ENCODE assay signal across 8 mouse cellular contexts in genomic region chr7:45522194-45522752, GRCm38 (mm10). TPM values are rescaled to one million over a fixed set of nuclear protein-coding genes. Genes with fewer than 3 reads are reported as not detected.
DNase-seq lines count a peak whose midpoint lies in the region; ATAC-seq and TF ChIP-seq lines count a peak whose summit lies in the region.

No protein-coding gene starts in this region.

- 52% methylated on average over 16 of the region's 16 CpGs for WGBS in cerebellum, adult 2 months
- WGBS in limb, embryonic 14.5 days, result 56% methylated on average over 16 of the region's 16 CpGs
- 57% methylated on average over 16 of the region's 16 CpGs for WGBS in stomach, embryonic 14.5 days

- no peak for DNase-seq in cerebellum, adult 2 months
- no peak for DNase-seq in cerebellum, adult 9-11 months
- DNase-seq in limb, embryonic 14.5 days (ENCODE audit: low spot score), result no peak
- no peak for DNase-seq in spleen, adult 12 weeks (ENCODE audit: low spot score)
- no peak for DNase-seq in layer of hippocampus, adult 11-12 months (ENCODE audit: low spot score)

- ATAC-seq in megakaryocyte, adult 5-6 weeks (ENCODE audit: poor library complexity, severe bottlenecking), result no peak
- ATAC-seq in limb, embryonic 14.5 days (ENCODE audit: low FRiP score, low read depth), result no peak
- ATAC-seq in stomach, embryonic 14.5 days (ENCODE audit: insufficient number of reproducible peaks, insufficient read depth, low FRiP score, low read depth), result no peak

- peaks cover 33% of the 10 kb centered on the region for H3K36me3 ChIP-seq in megakaryocyte, embryonic 14.5 days (replicated peaks; ENCODE audit: low read length)
- peaks cover 15% of the 10 kb centered on the region for H3K36me3 ChIP-seq in limb, embryonic 14.5 days (ENCODE audit: control insufficient read depth, insufficient read depth, low read length)
- H3K36me3 ChIP-seq in stomach, embryonic 14.5 days (ENCODE audit: control insufficient read depth, insufficient read depth, low read length), result peaks cover 5% of the 10 kb centered on the region; the same call in 1 of the 2 replicates

- H3K4me3 ChIP-seq in cerebellum, adult 2 months (replicated peaks; ENCODE audit: insufficient read depth, low read depth, low read length), result peak overlapping the region; percentile 84
- H3K4me3 ChIP-seq in megakaryocyte, embryonic 14.5 days (replicated peaks), result peak overlapping the region; percentile 92
- H3K4me3 ChIP-seq in limb, embryonic 14.5 days (replicated peaks; ENCODE audit: low read length), result peak overlapping the region; percentile 39
- H3K4me3 ChIP-seq in stomach, embryonic 14.5 days (ENCODE audit: low read depth, low read length), result peak overlapping the region; percentile 49

- TF ChIP-seq POLR2A in cerebellum, adult 2 months (IDR thresholded peaks at IDR 0.05; ENCODE audit: borderline replicate concordance, insufficient read depth, low read length), result no peak
- no peak for TF ChIP-seq POLR2A in limb, embryonic 14.5 days (IDR thresholded peaks at IDR 0.05; ENCODE audit: borderline replicate concordance, extremely low read depth, insufficient read depth, insufficient read length)

- 0 out of 2 replicates have a peak overlapping the region, but pooled peaks have one; percentile 50 for H3K9ac ChIP-seq in limb, embryonic 14.5 days (ENCODE audit: low read depth, low read length, severe bottlenecking)
- H3K9ac ChIP-seq in stomach, embryonic 14.5 days (replicated peaks; ENCODE audit: low read depth, low read length), result 0 out of 2 replicates have a peak overlapping the region, but pooled peaks have one; percentile 46

- H3K4me1 ChIP-seq in cerebellum, adult 2 months (ENCODE audit: control insufficient read depth, insufficient read depth, low read length), result peaks cover 13% of the 10 kb centered on the region
- peaks cover 63% of the 10 kb centered on the region for H3K4me1 ChIP-seq in megakaryocyte, embryonic 14.5 days
- H3K4me1 ChIP-seq in limb, embryonic 14.5 days (ENCODE audit: control insufficient read depth, insufficient read depth, low read length), result peaks cover 16% of the 10 kb centered on the region
- peaks cover 21% of the 10 kb centered on the region; the same call in 1 of the 2 replicates for H3K4me1 ChIP-seq in stomach, embryonic 14.5 days (ENCODE audit: control insufficient read depth, insufficient read depth, low read length)

- no peaks in the 10 kb centered on the region for H3K9me3 ChIP-seq in megakaryocyte, embryonic 14.5 days
- H3K9me3 ChIP-seq in limb, embryonic 14.5 days (ENCODE audit: control insufficient read depth, low read length), result no peaks in the 10 kb centered on the region
- no peaks in the 10 kb centered on the region for H3K9me3 ChIP-seq in stomach, embryonic 14.5 days (ENCODE audit: control insufficient read depth, low read depth, low read length)

- H3K27me3 ChIP-seq in cerebellum, adult 2 months (ENCODE audit: control insufficient read depth, insufficient read depth, low read length), result no peaks in the 10 kb centered on the region
- H3K27me3 ChIP-seq in megakaryocyte, embryonic 14.5 days (replicated peaks), result no peaks in the 10 kb centered on the region
- no peaks in the 10 kb centered on the region for H3K27me3 ChIP-seq in limb, embryonic 14.5 days (ENCODE audit: control insufficient read depth, insufficient read depth, low read length)
- no peaks in the 10 kb centered on the region for H3K27me3 ChIP-seq in stomach, embryonic 14.5 days (ENCODE audit: control insufficient read depth, insufficient read depth, low read length)

- H3K27ac ChIP-seq in cerebellum, adult 2 months (ENCODE audit: insufficient read depth, low read length), result no peak overlapping the region
- H3K27ac ChIP-seq in limb, embryonic 14.5 days (replicated peaks; ENCODE audit: low read depth, low read length), result no peak overlapping the region
- H3K27ac ChIP-seq in stomach, embryonic 14.5 days (ENCODE audit: low read length), result no peak overlapping the region; the same call in 1 of the 2 replicates

- TF ChIP-seq CTCF in cerebellum, adult 2 months (IDR thresholded peaks at IDR 0.05; ENCODE audit: borderline replicate concordance, insufficient read depth, low read depth, low read length), result no peak

- peak overlapping the region; percentile 50 for H3K4me2 ChIP-seq in limb, embryonic 14.5 days (replicated peaks; ENCODE audit: low read depth, low read length, severe bottlenecking)
- H3K4me2 ChIP-seq in stomach, embryonic 14.5 days (replicated peaks; ENCODE audit: low read depth, low read length), result peak overlapping the region; percentile 46

RNA-seq across cellular contexts. Expression of gene Ppp1r15a, which starts 3.8 kb away (rescaled TPM):
- polyA plus RNA-seq in cerebellum, adult 2 months (2012; rRNA removed), result 26.7 and 28.5 TPM in 2 replicates
- polyA plus RNA-seq in megakaryocyte, embryonic 14.5 days (2012; ENCODE audit: insufficient read depth, low replicate concordance), result 361 and 818 TPM in 2 replicates
- 29.2 and 39.1 TPM in 2 replicates for total RNA-seq in megakaryocyte, adult 5-6 weeks (2015)
- 50.0 and 64.7 TPM in 2 replicates for total RNA-seq in megakaryocyte, adult 5-6 weeks (2017)
- polyA plus RNA-seq in limb, embryonic 14.5 days (2012; rRNA removed), result 27.5 and 29.8 TPM in 2 replicates
- 21.2 and 22.1 TPM in 2 replicates for polyA plus RNA-seq in limb, embryonic 14.5 days (2014; fragmentation: Nextera tagmentation; extraction: Ambion mirVana)
- 12.7 and 18.3 TPM in 2 replicates for polyA plus RNA-seq in stomach, embryonic 14.5 days (2014; fragmentation: Nextera tagmentation; extraction: Ambion mirVana)

RNA-seq across cellular contexts. Expression of gene Plekha4, which starts 3.9 kb away (rescaled TPM):
- 1.2 and 1.3 TPM in 2 replicates for polyA plus RNA-seq in cerebellum, adult 2 months (2012; rRNA removed)
- polyA plus RNA-seq in megakaryocyte, embryonic 14.5 days (2012; ENCODE audit: insufficient read depth, low replicate concordance), result 2.9 and 16.4 TPM in 2 replicates
- total RNA-seq in megakaryocyte, adult 5-6 weeks (2015), result not detected in 2 replicates
- 0.24 TPM in 1 of 2 replicates, not detected in the other for total RNA-seq in megakaryocyte, adult 5-6 weeks (2017)
- 13.1 and 17.2 TPM in 2 replicates for polyA plus RNA-seq in limb, embryonic 14.5 days (2012; rRNA removed)
- 4.3 and 4.6 TPM in 2 replicates for polyA plus RNA-seq in limb, embryonic 14.5 days (2014; fragmentation: Nextera tagmentation; extraction: Ambion mirVana)
- polyA plus RNA-seq in stomach, embryonic 14.5 days (2014; fragmentation: Nextera tagmentation; extraction: Ambion mirVana), result 1.5 and 2.6 TPM in 2 replicates

RNA-seq across cellular contexts. Expression of gene Nucb1, which starts 12.1 kb away (rescaled TPM):
- 136 and 150 TPM in 2 replicates for polyA plus RNA-seq in cerebellum, adult 2 months (2012; rRNA removed)
- 504 and 892 TPM in 2 replicates for polyA plus RNA-seq in megakaryocyte, embryonic 14.5 days (2012; ENCODE audit: insufficient read depth, low replicate concordance)
- 54.9 and 59.1 TPM in 2 replicates for total RNA-seq in megakaryocyte, adult 5-6 weeks (2015)
- total RNA-seq in megakaryocyte, adult 5-6 weeks (2017), result 178 and 199 TPM in 2 replicates
- polyA plus RNA-seq in limb, embryonic 14.5 days (2012; rRNA removed), result 293 and 299 TPM in 2 replicates
- polyA plus RNA-seq in limb, embryonic 14.5 days (2014; fragmentation: Nextera tagmentation; extraction: Ambion mirVana), result 239 and 254 TPM in 2 replicates
- polyA plus RNA-seq in stomach, embryonic 14.5 days (2014; fragmentation: Nextera tagmentation; extraction: Ambion mirVana), result 199 TPM in 2 replicates

RNA-seq across cellular contexts. Expression of gene Hsd17b14, which starts 32.4 kb away (rescaled TPM):
- polyA plus RNA-seq in cerebellum, adult 2 months (2012; rRNA removed), result 1.3 and 1.9 TPM in 2 replicates
- 4.9 and 6.8 TPM in 2 replicates for polyA plus RNA-seq in megakaryocyte, embryonic 14.5 days (2012; ENCODE audit: insufficient read depth, low replicate concordance)
- total RNA-seq in megakaryocyte, adult 5-6 weeks (2015), result 0.25 TPM in 1 of 2 replicates, not detected in the other
- not detected in 2 replicates for total RNA-seq in megakaryocyte, adult 5-6 weeks (2017)
- polyA plus RNA-seq in limb, embryonic 14.5 days (2012; rRNA removed), result 1.1 and 1.2 TPM in 2 replicates
- polyA plus RNA-seq in limb, embryonic 14.5 days (2014; fragmentation: Nextera tagmentation; extraction: Ambion mirVana), result 0.44 and 0.92 TPM in 2 replicates
- polyA plus RNA-seq in stomach, embryonic 14.5 days (2014; fragmentation: Nextera tagmentation; extraction: Ambion mirVana), result 1.8 and 1.9 TPM in 2 replicates

RNA-seq across cellular contexts. Expression of gene Dhdh, which starts 33.7 kb away (rescaled TPM):
- 4.7 and 5.6 TPM in 2 replicates for polyA plus RNA-seq in cerebellum, adult 2 months (2012; rRNA removed)
- 0.23 and 0.70 TPM in 2 replicates for polyA plus RNA-seq in megakaryocyte, embryonic 14.5 days (2012; ENCODE audit: insufficient read depth, low replicate concordance)
- total RNA-seq in megakaryocyte, adult 5-6 weeks (2015), result 15.5 and 18.3 TPM in 2 replicates
- total RNA-seq in megakaryocyte, adult 5-6 weeks (2017), result 14.2 and 16.0 TPM in 2 replicates
- polyA plus RNA-seq in limb, embryonic 14.5 days (2012; rRNA removed), result 2.4 and 2.9 TPM in 2 replicates
- 2.0 and 2.6 TPM in 2 replicates for polyA plus RNA-seq in limb, embryonic 14.5 days (2014; fragmentation: Nextera tagmentation; extraction: Ambion mirVana)
- 2.7 and 3.4 TPM in 2 replicates for polyA plus RNA-seq in stomach, embryonic 14.5 days (2014; fragmentation: Nextera tagmentation; extraction: Ambion mirVana)

Comparison
In these comparisons a context has a peak if more than half of its experiments do, and no peak if none do; other contexts are left out.
1. H3K4me3 ChIP-seq: peak in every context shown above with its lines; median percentile 92 in megakaryocyte, embryonic 14.5 days; 84 in cerebellum, adult 2 months; 49 in stomach, embryonic 14.5 days; 39 in limb, embryonic 14.5 days.
2. RNA of gene Ppp1r15a, which starts 3.8 kb away (polyA plus RNA-seq): 361 to 818 TPM in megakaryocyte, embryonic 14.5 days; 21.2 to 29.8 TPM in limb, embryonic 14.5 days, 26.7 to 28.5 TPM in cerebellum, adult 2 months and 12.7 to 18.3 TPM in stomach, embryonic 14.5 days; every median in the first group is over 10 times any median in the second.